Mouse (Mus musculus): ENCODE results near the gene Hspbp1. TPM values are rescaled to one million over a fixed set of nuclear protein-coding genes. Genes with fewer than 3 reads are reported as not detected.
A peak's percentile ranks its signal among the peaks of the same experiment; 100 is the strongest.

Gene Hspbp1
- polyA plus RNA-seq, 1 experiment from 2014 or later = 110 TPM

DNA sequence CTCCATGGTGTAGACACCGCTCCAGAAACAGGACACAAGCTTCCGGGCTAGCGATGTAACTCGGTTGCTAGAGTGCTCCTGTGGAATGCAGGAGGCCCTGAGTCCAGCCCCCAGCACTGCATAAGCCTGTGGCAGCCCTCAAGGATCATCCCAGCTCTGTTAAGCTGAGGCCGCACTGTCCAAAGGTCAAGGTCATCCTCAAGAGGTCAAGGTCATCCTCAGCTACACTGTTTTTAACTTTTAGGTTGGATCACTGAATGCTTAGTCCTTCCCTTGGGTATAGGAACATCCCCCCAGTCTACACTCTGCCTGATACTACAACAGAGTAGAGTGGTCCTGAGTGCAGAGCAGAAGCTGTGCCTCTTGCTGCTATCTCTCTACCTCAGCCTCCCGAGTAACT lies 8.1 kb upstream of the Hspbp1 start:
- Histone ChIP-seq H3K27me3 (no peaks in the 10 kb centered on the region), H3K9ac (no peak overlapping the region), H3K4me2 (replicated peaks) (no peak overlapping the region), H3K9me3 (replicated peaks) (no peaks in the 10 kb centered on the region), H3K4me1 (peaks cover 13% of the 10 kb centered on the region), H3K4me3 (no peak overlapping the region), H3K27ac (no peak overlapping the region), H3K36me3 (peaks cover 46% of the 10 kb centered on the region)
- 75% methylated on average over 6 of the region's 6 CpGs for WGBS
- ATAC-seq (ENCODE audit: low FRiP score) = no peak

GRCm38 (mm10) chr7:4690951-4691653 lies 6.2 kb upstream of the Hspbp1 start:
- no peaks in the 10 kb centered on the region for H3K9me3 ChIP-seq (replicated peaks)
- H3K36me3 ChIP-seq = peaks cover 34% of the 10 kb centered on the region
- WGBS = 2% methylated on average over 32 of the region's 35 CpGs
- peak overlapping the region; percentile 100 for H3K9ac ChIP-seq
- H3K4me1 ChIP-seq = peaks cover 13% of the 10 kb centered on the region
- peak overlapping the region; percentile 61 for H3K4me2 ChIP-seq (replicated peaks)
- peak overlapping the region; percentile 97 for H3K27ac ChIP-seq
- no peaks in the 10 kb centered on the region for H3K27me3 ChIP-seq
- peak; percentile 69 for ATAC-seq (ENCODE audit: low FRiP score)
- peak overlapping the region; percentile 99 for H3K4me3 ChIP-seq

GRCm38 (mm10) chr7:4690387-4690786 lies 5.5 kb upstream of the Hspbp1 start, which contains the start of gene Brsk1:
Brsk1 (plus strand) TSS chr7:4690604.
- Histone ChIP-seq H3K36me3 (peaks cover 27% of the 10 kb centered on the region), H3K27me3 (no peaks in the 10 kb centered on the region), H3K4me3 (peak within 1 kb of the TSS; percentile 99), H3K27ac (peak within 1 kb of the TSS; percentile 97), H3K4me2 (replicated peaks) (peak within 1 kb of the TSS; percentile 61), H3K4me1 (peaks cover 13% of the 10 kb centered on the region), H3K9ac (peak within 1 kb of the TSS; percentile 100), H3K9me3 (replicated peaks) (no peaks in the 10 kb centered on the region)
- ATAC-seq (ENCODE audit: low FRiP score) = peak; percentile 88
- 0% methylated on average over 4 of the region's 18 CpGs for WGBS

GRCm38 (mm10) chr7:4684203-4684602 lies 665 bp downstream of the Hspbp1 start:
- no peaks in the 10 kb centered on the region for H3K27me3 ChIP-seq
- peak overlapping the region; percentile 87 for H3K4me2 ChIP-seq (replicated peaks)
- H3K36me3 ChIP-seq = peaks cover 22% of the 10 kb centered on the region
- WGBS = 3% methylated on average over 12 of the region's 13 CpGs
- 0 out of 2 replicates have a peak, but pooled peaks have one; percentile 0 for ATAC-seq (ENCODE audit: low FRiP score)
- no peaks in the 10 kb centered on the region for H3K9me3 ChIP-seq (replicated peaks)
- H3K27ac ChIP-seq = peak overlapping the region; percentile 75
- peaks cover 7% of the 10 kb centered on the region for H3K4me1 ChIP-seq
- H3K4me3 ChIP-seq = peak overlapping the region; percentile 66
- peak overlapping the region; percentile 57 for H3K9ac ChIP-seq

GRCm38 (mm10) chr7:4683307-4683706 lies 1.6 kb downstream of the Hspbp1 start:
- H3K27ac ChIP-seq = no peak overlapping the region
- no peaks in the 10 kb centered on the region for H3K27me3 ChIP-seq
- H3K4me2 ChIP-seq (replicated peaks) = no peak overlapping the region
- no peak overlapping the region for H3K4me3 ChIP-seq
- 90% methylated on average over 5 of the region's 5 CpGs for WGBS
- no peak for ATAC-seq (ENCODE audit: low FRiP score)
- H3K9me3 ChIP-seq (replicated peaks) = no peaks in the 10 kb centered on the region
- no peak overlapping the region for H3K9ac ChIP-seq
- H3K36me3 ChIP-seq = peaks cover 22% of the 10 kb centered on the region
- peaks cover 7% of the 10 kb centered on the region for H3K4me1 ChIP-seq

GRCm38 (mm10) chr7:4675200-4675599 lies 9.7 kb downstream of the Hspbp1 start:
- H3K36me3 ChIP-seq = peaks cover 59% of the 10 kb centered on the region
- WGBS = 94% methylated on average over 7 of the region's 7 CpGs
- H3K4me2 ChIP-seq (replicated peaks) = no peak overlapping the region

DNA sequence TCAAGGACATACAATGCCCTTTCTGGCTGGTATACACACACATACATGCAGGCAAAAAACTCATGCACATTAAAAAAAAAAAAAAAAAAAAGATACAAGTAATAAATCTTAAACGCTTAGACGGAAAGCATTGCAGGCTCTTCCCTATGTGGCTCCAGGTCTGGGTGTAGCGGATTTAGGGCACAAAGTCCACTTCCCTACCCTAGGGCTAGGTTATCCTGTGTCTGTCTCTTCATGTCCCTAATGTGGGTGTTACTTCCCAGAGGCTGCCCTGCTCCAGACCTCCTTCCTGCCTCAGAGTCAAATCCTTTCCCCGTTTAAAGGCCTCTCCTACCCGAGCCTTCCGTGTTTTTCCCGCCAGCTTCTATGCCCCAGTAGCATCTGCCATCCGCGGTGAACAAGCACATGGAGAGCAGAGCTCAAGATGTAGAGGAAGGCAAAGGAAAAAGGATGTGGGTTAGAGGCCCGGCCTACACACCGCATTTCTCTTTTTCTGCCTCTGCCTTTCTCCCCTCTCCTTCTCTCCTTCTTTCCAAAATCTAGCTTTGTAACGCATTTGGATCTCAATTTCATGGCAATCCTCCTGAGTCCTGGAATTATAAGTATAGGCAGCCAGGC lies 10.6 kb downstream of the Hspbp1 start:
- 90% methylated on average over 12 of the region's 12 CpGs for WGBS

More at GRCm38 (mm10) chr7:4675200-4675599, 9.7 kb downstream of the Hspbp1 start:
- no peaks in the 10 kb centered on the region for H3K4me1 ChIP-seq
- H3K27ac ChIP-seq = no peak overlapping the region
- no peaks in the 10 kb centered on the region for H3K9me3 ChIP-seq (replicated peaks)
- no peak for ATAC-seq (ENCODE audit: low FRiP score)
- H3K9ac ChIP-seq = no peak overlapping the region
- no peaks in the 10 kb centered on the region for H3K27me3 ChIP-seq
- no peak overlapping the region for H3K4me3 ChIP-seq

GRCm38 (mm10) chr7:4671956-4672355 lies 12.9 kb downstream of the Hspbp1 start:
- peaks cover 73% of the 10 kb centered on the region for H3K36me3 ChIP-seq
- no peak overlapping the region for H3K9ac ChIP-seq
- no peaks in the 10 kb centered on the region for H3K27me3 ChIP-seq
- no peak overlapping the region for H3K27ac ChIP-seq
- 76% methylated on average over 4 of the region's 4 CpGs for WGBS
- no peak overlapping the region for H3K4me2 ChIP-seq (replicated peaks)
- H3K4me3 ChIP-seq = no peak overlapping the region
- no peak for ATAC-seq (ENCODE audit: low FRiP score)
- 0 out of 2 replicates have a peak, but pooled peaks cover 4% of the 10 kb centered on the region for H3K9me3 ChIP-seq (replicated peaks)
- H3K4me1 ChIP-seq = no peaks in the 10 kb centered on the region

More for the DNA sequence above, 10.6 kb downstream of the Hspbp1 start:
- H3K4me2 ChIP-seq (replicated peaks) = no peak overlapping the region
- H3K4me1 ChIP-seq = no peaks in the 10 kb centered on the region
- H3K4me3 ChIP-seq = no peak overlapping the region
- ATAC-seq (ENCODE audit: low FRiP score) = no peak
- no peaks in the 10 kb centered on the region for H3K27me3 ChIP-seq
- peaks cover 59% of the 10 kb centered on the region for H3K36me3 ChIP-seq
- no peaks in the 10 kb centered on the region for H3K9me3 ChIP-seq (replicated peaks)
- no peak overlapping the region for H3K27ac ChIP-seq
- H3K9ac ChIP-seq = no peak overlapping the region

DNA sequence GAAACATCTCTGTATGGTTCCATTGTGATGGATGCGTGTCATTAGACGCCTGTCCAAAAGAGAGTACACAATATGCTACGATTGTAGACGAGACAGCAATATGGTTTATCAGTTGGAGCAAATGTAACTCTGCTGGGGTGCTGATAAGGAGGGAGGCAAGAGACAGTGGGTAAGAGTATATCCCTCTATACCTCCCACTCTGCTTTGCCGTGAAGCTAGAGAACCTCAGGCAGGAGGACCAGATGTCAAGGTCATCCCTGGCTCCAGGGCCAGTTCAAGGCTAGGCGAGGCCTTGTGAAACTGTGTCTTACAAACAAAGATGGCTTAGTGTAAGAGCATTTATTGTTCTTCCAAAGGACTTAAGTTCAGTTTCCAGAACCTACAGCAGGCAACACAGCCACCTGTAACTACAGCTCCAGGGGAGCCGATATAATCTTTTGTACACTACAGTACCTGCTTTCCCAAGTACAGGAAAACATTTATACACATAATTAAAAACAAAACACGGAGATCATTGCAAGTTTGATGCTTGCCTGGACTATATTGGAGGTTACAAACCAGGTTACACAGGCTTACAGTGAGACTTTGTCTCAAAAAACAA lies 14.1 kb downstream of the Hspbp1 start:
- WGBS = 88% methylated on average over 8 of the region's 8 CpGs

DNA sequence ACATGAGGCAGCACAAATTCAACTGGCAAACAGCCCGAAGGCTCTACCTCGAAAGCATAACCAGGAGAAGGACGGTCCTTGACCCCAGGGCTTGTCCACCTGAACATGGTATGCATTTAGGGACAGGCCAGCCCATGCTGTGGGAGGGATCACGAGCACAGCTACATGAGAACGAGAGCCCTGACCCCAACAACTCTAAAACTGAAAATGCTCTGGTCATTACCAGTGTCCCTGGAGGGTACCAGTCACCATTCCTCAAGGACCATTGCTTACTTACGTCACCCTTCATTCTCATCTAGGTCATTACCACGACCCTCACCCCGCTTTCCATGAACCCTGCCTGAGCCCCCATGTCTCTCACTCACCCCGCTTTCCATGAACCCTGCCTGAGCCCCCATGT lies 15.7 kb downstream of the Hspbp1 start:
- no peak overlapping the region for H3K9ac ChIP-seq
- H3K27me3 ChIP-seq = no peaks in the 10 kb centered on the region
- peaks cover 67% of the 10 kb centered on the region for H3K36me3 ChIP-seq
- 0 out of 2 replicates have a peak, but pooled peaks cover 4% of the 10 kb centered on the region for H3K9me3 ChIP-seq (replicated peaks)
- no peak for ATAC-seq (ENCODE audit: low FRiP score)
- no peak overlapping the region for H3K4me2 ChIP-seq (replicated peaks)
- H3K4me1 ChIP-seq = no peaks in the 10 kb centered on the region
- no peak overlapping the region for H3K27ac ChIP-seq
- WGBS = 97% methylated on average over 9 of the region's 9 CpGs
- H3K4me3 ChIP-seq = no peak overlapping the region

More for the DNA sequence above, 14.1 kb downstream of the Hspbp1 start:
- H3K4me1 ChIP-seq = no peaks in the 10 kb centered on the region
- no peaks in the 10 kb centered on the region for H3K27me3 ChIP-seq
- no peak overlapping the region for H3K4me2 ChIP-seq (replicated peaks)
- H3K4me3 ChIP-seq = no peak overlapping the region
- ATAC-seq (ENCODE audit: low FRiP score) = no peak
- no peak overlapping the region for H3K9ac ChIP-seq
- peaks cover 72% of the 10 kb centered on the region for H3K36me3 ChIP-seq
- H3K9me3 ChIP-seq (replicated peaks) = 0 out of 2 replicates have a peak, but pooled peaks cover 4% of the 10 kb centered on the region
- H3K27ac ChIP-seq = no peak overlapping the region

DNA sequence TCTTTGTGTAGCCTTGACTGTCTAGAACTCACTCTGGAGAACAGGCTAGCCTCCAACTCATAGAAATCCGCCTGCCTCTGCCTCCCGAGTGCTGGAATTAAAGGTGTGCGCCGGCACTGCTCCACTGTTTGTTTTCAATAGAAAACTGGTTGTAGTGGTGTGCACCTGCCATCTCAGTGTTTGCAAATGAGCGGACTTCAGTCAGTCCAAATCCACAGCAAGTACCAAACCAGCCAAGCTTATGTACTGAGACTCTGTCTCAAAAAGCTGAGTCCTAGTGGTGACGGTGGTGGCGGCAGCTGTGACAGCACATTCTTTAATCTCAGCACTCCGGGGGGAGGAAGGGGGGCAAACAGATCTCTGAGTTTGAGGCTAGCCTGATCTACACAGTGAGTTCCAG lies 16.4 kb downstream of the Hspbp1 start:
- Histone ChIP-seq H3K27me3 (no peaks in the 10 kb centered on the region), H3K4me2 (replicated peaks) (no peak overlapping the region), H3K4me3 (no peak overlapping the region), H3K9me3 (replicated peaks) (0 out of 2 replicates have a peak, but pooled peaks cover 4% of the 10 kb centered on the region), H3K36me3 (peaks cover 65% of the 10 kb centered on the region), H3K4me1 (no peaks in the 10 kb centered on the region), H3K9ac (no peak overlapping the region), H3K27ac (no peak overlapping the region)
- no peak for ATAC-seq (ENCODE audit: low FRiP score)
- WGBS = 98% methylated on average over 8 of the region's 8 CpGs

GRCm38 (mm10) chr7:4666871-4667270 lies 18.0 kb downstream of the Hspbp1 start:
- Histone ChIP-seq H3K9ac (no peak overlapping the region), H3K4me2 (replicated peaks) (no peak overlapping the region), H3K27me3 (no peaks in the 10 kb centered on the region), H3K9me3 (replicated peaks) (0 out of 2 replicates have a peak, but pooled peaks cover 4% of the 10 kb centered on the region), H3K27ac (no peak overlapping the region), H3K36me3 (peaks cover 70% of the 10 kb centered on the region), H3K4me1 (no peaks in the 10 kb centered on the region), H3K4me3 (no peak overlapping the region)
- no peak for ATAC-seq (ENCODE audit: low FRiP score)
- 98% methylated on average over 5 of the region's 5 CpGs for WGBS

Measured in hindbrain, embryonic 12.5 days (tissue).